Mouse (Mus musculus) midbrain, embryonic 12.5 days (tissue): ENCODE results near the gene Zcchc24. TPM values are rescaled to one million over a fixed set of nuclear protein-coding genes. Genes with fewer than 3 reads are reported as not detected.

ENCODE experiments used
- ATAC-seq: fragments of 200-750 bp; cut with Nextera tagmentation; 2 replicates; pipeline ENCODE4 v1.8.0; 2017; ENCODE audit warnings: low read depth, moderate TSS enrichment, moderate library complexity; ENCODE audit not compliant: low FRiP score
- H3K27ac ChIP-seq: fragments of 300-500 bp; sonication (generic); replicated peaks from 2 replicates; pipeline ENCODE4 v1.5.1; 2016; ENCODE audit warnings: mild to moderate bottlenecking
- H3K27me3 ChIP-seq: fragments of 300-500 bp; sonication (generic); 2 replicates; pipeline ENCODE4 v1.6.1; 2016; ENCODE audit warnings: mild to moderate bottlenecking
- H3K36me3 ChIP-seq: fragments of 300-500 bp; sonication (generic); 2 replicates; pipeline ENCODE4 v1.6.1; 2016
- H3K4me1 ChIP-seq: fragments of 300-500 bp; sonication (generic); 2 replicates; pipeline ENCODE4 v1.6.1; 2016
- H3K4me2 ChIP-seq: fragments of 300-500 bp; sonication (generic); replicated peaks from 2 replicates; pipeline ENCODE4 v1.6.1; 2016; ENCODE audit warnings: mild to moderate bottlenecking, moderate library complexity
- H3K4me3 ChIP-seq: fragments of 300-500 bp; sonication (generic); 2 replicates; pipeline ENCODE4 v1.5.1; 2016; ENCODE audit warnings: mild to moderate bottlenecking
- H3K9ac ChIP-seq: fragments of 300-500 bp; sonication (generic); replicated peaks from 2 replicates; pipeline ENCODE4 v1.6.1; 2016; ENCODE audit warnings: mild to moderate bottlenecking, moderate library complexity
- H3K9me3 ChIP-seq: fragments of 300-500 bp; sonication (generic); 2 replicates; pipeline ENCODE4 v1.6.1; 2016; ENCODE audit warnings: mild to moderate bottlenecking
- WGBS: fragments of 180-500 bp; shearing (Covaris S2); methylation state at CpG from one replicate; pipeline ENCODE4 v1.1.7; 2016; 5-methylcytosine and 5-hydroxymethylcytosine counted together
- polyA plus RNA-seq: library from polyadenylated mRNA; unstranded; fragments of >200 nt; fragmentation: Nextera tagmentation; extraction: Ambion mirVana; gene quantifications from 2 replicates; pipeline ENCODE4 v1.2.1, GENCODE M21; 2016

The Zcchc24 gene
- polyA plus RNA-seq, 1 experiment from 2014 or later = 20.7 TPM

DNA sequence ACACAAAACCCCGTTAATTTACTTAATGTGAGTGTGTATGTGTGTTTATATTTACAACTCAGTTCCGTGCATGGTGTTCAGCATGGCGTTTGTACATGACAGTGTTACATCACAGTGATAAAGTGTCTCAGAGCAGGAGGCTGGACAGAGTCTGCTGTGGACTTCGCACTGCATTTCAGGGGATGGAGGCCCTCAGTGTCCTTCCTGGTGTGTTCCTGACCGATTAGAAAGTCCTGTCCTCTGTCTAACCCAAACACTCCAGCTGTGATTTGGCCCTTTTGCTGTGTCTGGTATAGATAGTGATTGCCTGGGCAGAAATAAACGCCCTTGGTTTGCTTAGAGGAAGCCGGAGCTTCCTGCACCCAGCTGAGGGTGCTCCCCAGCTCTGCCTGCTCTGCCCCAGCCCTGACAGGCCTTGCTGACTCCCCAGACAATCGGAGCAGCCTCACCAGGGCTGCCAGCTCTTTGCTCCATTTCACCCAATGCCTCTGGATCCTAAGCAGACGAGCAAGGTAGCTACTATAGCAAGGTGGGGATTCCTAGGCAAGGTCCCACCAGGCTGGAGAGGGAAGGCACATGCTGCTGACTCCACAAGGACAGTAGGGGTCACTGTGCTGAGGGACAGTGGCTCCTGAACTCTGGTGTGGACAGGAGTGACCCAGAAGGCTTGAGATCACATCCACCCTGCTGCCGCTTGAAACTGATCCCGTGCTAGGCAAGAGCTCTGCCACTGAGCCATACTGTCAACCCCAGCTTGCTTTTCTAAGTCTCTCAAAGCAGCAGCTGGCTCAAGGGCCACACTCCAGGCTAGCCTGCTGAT lies 23.3 kb downstream of the Zcchc24 start:
- ATAC-seq = no peak
- H3K9ac ChIP-seq = no peak overlapping the region
- no peaks in the 10 kb centered on the region for H3K9me3 ChIP-seq
- no peak overlapping the region for H3K4me3 ChIP-seq
- no peak overlapping the region for H3K27ac ChIP-seq
- no peak overlapping the region for H3K4me2 ChIP-seq
- H3K4me1 ChIP-seq = no peaks in the 10 kb centered on the region
- WGBS = 69% methylated on average over 11 of the region's 11 CpGs
- no peaks in the 10 kb centered on the region for H3K36me3 ChIP-seq
- no peaks in the 10 kb centered on the region for H3K27me3 ChIP-seq

DNA sequence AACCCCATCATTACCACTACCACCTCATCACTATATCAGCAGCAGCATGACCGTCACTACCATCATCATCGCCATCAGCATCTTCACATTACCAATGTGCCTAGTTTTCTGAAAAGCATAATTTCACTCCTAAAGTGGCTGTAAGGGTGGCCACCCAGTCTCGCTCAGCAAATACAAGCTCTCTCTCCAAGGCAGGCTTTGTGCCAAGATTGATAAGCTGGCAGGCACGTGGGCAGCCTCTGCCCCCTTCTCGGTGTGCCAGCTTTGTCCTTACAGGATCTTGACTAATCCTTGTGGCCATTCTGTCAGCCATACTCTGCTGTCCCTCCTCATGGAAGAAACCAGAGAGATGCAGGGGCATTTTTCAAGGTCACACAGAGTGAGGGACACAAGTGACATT lies 25.9 kb downstream of the Zcchc24 start:
- Histone ChIP-seq H3K36me3 (no peaks in the 10 kb centered on the region), H3K27ac (no peak overlapping the region), H3K4me1 (0 out of 2 replicates have a peak, but pooled peaks cover 5% of the 10 kb centered on the region), H3K4me2 (no peak overlapping the region), H3K9ac (no peak overlapping the region), H3K4me3 (no peak overlapping the region), H3K27me3 (no peaks in the 10 kb centered on the region), H3K9me3 (no peaks in the 10 kb centered on the region)
- WGBS = 94% methylated on average over 5 of the region's 5 CpGs
- ATAC-seq = no peak

DNA sequence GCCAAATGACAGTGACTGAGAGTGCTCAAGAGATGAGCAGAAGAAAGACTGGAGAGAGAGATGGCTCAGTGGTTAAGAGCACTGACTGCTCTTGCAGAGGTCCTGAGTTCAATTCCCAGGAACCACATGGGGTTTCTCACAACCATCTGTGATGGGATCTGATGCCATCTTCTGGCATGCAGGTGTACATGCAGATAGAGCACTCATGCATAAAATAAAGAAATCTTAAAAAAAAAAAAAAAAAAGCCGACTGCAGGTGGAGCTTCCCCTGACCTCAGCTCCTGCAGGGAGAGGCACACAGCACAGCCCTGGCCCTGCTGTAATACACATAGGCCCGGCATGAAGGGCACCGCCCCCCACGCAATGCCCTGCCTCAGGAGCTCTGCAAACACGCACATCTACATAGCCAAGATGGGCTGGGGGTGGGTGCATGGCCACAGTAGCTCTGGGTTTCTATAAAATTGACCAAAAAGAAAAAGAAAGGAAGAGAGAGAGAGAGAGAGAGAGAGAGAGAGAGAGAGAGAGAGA lies 26.9 kb downstream of the Zcchc24 start:
- H3K4me1 ChIP-seq = 0 out of 2 replicates have a peak, but pooled peaks cover 5% of the 10 kb centered on the region
- 72% methylated on average over 5 of the region's 5 CpGs for WGBS

DNA sequence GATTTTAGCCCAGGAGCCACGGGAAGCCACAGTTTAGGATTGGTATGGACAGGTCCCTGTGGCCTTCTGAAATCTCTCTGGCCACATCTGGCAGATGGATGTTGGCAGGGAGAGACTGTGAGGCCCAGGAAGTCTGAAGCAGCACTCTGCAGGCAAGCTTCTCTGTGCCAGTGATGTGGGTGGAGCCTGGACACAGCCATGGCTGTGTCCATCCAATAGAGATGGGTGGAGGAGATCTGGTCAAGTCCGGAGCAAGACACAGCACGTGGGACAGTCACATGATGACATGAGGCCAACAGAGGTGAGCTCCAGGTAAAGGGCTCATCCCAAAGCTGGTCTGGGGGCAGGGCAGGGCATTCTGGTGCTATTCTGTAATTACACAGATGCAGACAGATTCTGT lies 27.6 kb downstream of the Zcchc24 start:
- H3K4me1 ChIP-seq = 0 out of 2 replicates have a peak, but pooled peaks cover 5% of the 10 kb centered on the region
- H3K36me3 ChIP-seq = no peaks in the 10 kb centered on the region
- no peaks in the 10 kb centered on the region for H3K9me3 ChIP-seq
- 79% methylated on average over 3 of the region's 3 CpGs for WGBS
- no peaks in the 10 kb centered on the region for H3K27me3 ChIP-seq
- no peak overlapping the region for H3K9ac ChIP-seq
- no peak for ATAC-seq
- H3K4me2 ChIP-seq = no peak overlapping the region
- H3K27ac ChIP-seq = no peak overlapping the region
- no peak overlapping the region for H3K4me3 ChIP-seq

More for the DNA sequence above, 26.9 kb downstream of the Zcchc24 start:
- Histone ChIP-seq H3K9ac (no peak overlapping the region), H3K4me2 (no peak overlapping the region), H3K27ac (no peak overlapping the region), H3K4me3 (no peak overlapping the region), H3K27me3 (no peaks in the 10 kb centered on the region), H3K36me3 (no peaks in the 10 kb centered on the region), H3K9me3 (no peaks in the 10 kb centered on the region)
- no peak for ATAC-seq

DNA sequence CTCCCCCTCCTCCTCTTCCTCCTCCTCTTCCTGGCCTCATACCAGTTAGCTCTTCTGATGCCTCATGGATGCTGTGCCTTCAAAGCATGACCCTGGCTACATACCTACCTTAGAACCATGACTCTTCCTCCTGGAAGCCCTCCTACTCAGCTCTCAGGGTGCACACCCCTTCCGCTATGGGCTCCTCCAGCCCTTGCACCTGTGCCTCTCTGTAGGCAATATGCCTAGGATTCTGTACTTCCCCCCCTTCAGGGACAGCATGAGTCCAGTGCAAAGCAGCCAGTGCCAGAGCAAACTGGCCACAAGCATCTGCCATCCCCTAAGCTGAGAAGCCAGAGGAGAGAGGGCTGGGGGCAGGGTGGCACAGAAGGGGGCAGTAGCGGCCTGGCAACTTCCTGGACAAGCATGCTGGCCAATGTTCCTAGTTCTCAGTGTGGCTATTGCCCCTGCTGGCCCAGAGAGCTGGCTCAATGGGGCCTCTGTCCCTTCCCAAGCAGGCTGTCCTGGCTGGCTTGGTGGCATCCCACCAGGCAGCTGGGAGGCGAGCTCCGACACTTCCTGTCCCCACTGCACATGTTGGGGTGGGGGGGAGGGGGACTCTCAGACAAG lies 28.8 kb downstream of the Zcchc24 start:
- 74% methylated on average over 4 of the region's 4 CpGs for WGBS
- no peak for ATAC-seq
- Histone ChIP-seq H3K9me3 (no peaks in the 10 kb centered on the region), H3K4me2 (no peak overlapping the region), H3K4me3 (no peak overlapping the region), H3K36me3 (no peaks in the 10 kb centered on the region), H3K4me1 (peaks cover 12% of the 10 kb centered on the region), H3K9ac (no peak overlapping the region), H3K27ac (no peak overlapping the region), H3K27me3 (no peaks in the 10 kb centered on the region)

DNA sequence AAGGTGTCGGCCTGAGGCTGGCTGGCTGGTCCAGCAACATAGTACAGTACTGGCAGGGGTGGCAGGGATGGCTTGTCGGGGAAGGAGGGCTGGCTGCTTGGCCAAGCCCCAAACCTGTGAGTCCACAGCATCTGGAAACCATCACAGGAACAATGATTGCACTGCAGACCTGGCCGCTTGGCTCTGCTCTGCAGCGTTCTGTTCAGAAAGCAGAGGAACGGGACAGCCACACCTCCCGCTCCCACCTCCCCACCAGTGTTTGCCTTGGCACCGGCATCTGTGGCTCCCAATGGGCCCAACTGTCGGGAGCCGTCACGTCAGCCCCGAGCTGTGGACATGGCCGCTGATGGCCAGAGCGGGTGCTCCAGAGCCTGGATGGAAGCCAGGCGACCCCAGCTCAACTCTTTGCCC lies 30.2 kb downstream of the Zcchc24 start:
- Histone ChIP-seq H3K9ac (no peak overlapping the region), H3K27ac (no peak overlapping the region), H3K9me3 (no peaks in the 10 kb centered on the region), H3K27me3 (no peaks in the 10 kb centered on the region), H3K4me1 (peaks cover 21% of the 10 kb centered on the region), H3K36me3 (no peaks in the 10 kb centered on the region), H3K4me3 (no peak overlapping the region), H3K4me2 (no peak overlapping the region)
- 72% methylated on average over 14 of the region's 14 CpGs for WGBS
- no peak for ATAC-seq

DNA sequence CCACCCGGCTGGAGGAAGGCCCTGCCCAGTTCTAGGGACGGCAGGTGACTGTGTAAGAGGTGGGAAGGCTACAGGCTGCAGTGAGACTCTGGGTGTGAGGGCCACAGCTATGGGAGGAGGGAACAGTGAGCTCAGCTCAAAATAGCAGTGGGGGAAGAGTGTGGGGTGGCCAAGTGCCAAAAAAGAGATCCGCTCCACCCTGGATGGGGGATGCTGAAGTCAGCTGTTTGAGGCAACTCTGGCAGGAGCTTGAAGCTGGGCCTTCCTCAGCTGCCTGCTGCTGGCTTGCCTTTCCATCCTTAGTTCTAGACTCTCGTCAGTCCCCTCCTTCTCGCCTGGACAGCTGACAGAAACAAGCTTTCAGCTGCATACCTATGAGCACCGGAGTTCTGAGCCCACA lies 32.2 kb downstream of the Zcchc24 start:
- H3K9ac ChIP-seq = no peak overlapping the region
- H3K4me2 ChIP-seq = no peak overlapping the region
- WGBS = 83% methylated on average over 6 of the region's 6 CpGs
- no peaks in the 10 kb centered on the region for H3K27me3 ChIP-seq
- no peaks in the 10 kb centered on the region for H3K9me3 ChIP-seq
- H3K4me1 ChIP-seq = peaks cover 21% of the 10 kb centered on the region
- H3K36me3 ChIP-seq = no peaks in the 10 kb centered on the region
- H3K27ac ChIP-seq = no peak overlapping the region
- ATAC-seq = no peak
- H3K4me3 ChIP-seq = no peak overlapping the region

DNA sequence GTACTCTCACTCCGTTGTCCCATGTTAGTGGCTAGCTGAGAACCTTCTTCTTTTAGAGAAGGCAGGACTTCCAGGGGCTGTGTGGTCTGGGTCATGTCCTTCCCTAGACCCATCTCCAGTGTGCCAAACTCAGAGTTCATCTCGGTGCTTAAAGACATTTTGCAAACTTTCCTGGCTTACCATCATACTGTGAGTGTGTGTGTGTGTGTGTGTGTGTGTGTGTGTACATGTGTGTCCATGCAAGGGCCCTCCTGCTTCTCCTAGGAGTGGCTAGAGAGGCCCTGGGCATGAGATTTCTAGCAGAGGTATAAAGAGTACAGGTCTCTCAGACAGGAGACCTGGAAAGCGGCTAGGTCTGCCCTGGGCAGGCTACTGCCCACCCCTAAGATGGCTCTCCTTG lies 32.7 kb downstream of the Zcchc24 start:
- peaks cover 21% of the 10 kb centered on the region for H3K4me1 ChIP-seq
- H3K9ac ChIP-seq = no peak overlapping the region
- no peak for ATAC-seq
- H3K9me3 ChIP-seq = no peaks in the 10 kb centered on the region
- H3K27ac ChIP-seq = no peak overlapping the region
- no peaks in the 10 kb centered on the region for H3K36me3 ChIP-seq
- 82% methylated on average over 3 of the region's 3 CpGs for WGBS
- H3K4me2 ChIP-seq = no peak overlapping the region
- no peaks in the 10 kb centered on the region for H3K27me3 ChIP-seq
- no peak overlapping the region for H3K4me3 ChIP-seq

DNA sequence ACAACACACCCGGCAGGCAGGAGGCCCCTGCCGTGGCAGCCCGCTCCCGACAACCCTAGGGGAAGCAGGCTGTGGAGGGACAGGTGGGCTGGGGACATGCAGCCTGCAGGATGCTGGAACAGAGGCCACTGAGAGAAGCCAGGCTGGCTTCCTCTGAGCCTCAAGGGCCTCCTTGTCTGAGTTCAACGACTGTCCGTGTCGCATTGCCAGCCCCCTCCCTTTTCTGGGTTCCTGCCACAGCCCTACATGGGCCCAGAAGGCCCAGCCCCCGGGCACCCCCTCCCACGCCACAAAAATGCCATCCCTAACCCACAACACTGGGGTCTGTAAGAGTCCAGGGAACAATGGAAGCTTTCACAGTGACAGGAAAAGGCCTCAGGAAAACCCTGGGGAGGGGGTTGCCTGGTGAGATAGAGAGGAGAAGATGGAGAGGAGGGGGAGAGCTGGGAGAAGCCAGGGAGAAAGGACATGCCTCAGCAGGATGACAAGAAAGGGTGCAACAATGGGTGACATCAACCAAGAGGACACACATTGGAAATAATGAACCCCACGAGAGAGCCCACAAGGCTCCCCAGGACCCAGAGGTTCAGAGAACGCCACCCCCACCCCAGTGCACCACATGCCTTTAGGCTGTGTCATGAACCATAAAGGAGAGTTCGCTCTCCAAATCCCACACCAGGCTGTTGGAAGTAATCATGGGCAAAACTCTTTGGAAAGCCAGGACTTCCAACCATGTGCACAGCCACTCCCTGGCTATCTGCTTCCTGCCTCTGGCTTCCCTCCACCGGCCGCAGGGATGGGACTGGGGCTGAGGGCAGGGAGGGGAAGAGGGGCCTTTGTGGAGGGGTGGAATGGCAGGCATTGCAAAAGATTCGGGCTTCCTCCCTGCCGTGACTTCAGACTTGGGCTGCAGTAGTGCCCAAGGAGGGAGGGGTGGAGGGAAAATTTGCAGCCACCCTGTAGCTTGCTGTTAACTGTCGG lies 33.8 kb downstream of the Zcchc24 start:
- no peak overlapping the region for H3K4me3 ChIP-seq
- H3K27me3 ChIP-seq = no peaks in the 10 kb centered on the region
- H3K36me3 ChIP-seq = no peaks in the 10 kb centered on the region
- no peaks in the 10 kb centered on the region for H3K9me3 ChIP-seq
- peaks cover 18% of the 10 kb centered on the region for H3K4me1 ChIP-seq
- peak overlapping the region; percentile 15; the same call in 1 of the 2 replicates for H3K9ac ChIP-seq
- H3K27ac ChIP-seq = peak overlapping the region; percentile 39
- H3K4me2 ChIP-seq = no peak overlapping the region
- 41% methylated on average over 17 of the region's 17 CpGs for WGBS
- ATAC-seq = peak; percentile 30; the same call in 1 of the 2 replicates

DNA sequence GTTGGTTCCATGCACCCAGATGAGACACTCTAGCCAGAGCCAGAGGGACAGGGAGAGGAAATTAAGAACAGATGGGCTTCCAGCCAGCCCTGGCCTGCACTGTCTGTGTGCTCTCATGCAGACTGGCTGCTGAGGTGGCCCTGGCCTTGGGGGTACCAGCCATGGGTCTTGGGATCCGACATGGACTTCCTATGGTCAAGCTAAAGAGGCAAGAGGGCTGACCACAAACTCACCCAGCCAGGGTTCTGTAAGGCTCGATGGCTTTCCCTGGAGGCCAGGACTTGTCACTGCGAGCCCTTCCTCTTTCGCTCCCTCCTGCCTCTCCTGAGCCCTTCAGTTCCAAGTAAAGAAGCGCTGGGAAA lies 41.7 kb downstream of the Zcchc24 start:
- H3K9ac ChIP-seq = no peak overlapping the region

DNA sequence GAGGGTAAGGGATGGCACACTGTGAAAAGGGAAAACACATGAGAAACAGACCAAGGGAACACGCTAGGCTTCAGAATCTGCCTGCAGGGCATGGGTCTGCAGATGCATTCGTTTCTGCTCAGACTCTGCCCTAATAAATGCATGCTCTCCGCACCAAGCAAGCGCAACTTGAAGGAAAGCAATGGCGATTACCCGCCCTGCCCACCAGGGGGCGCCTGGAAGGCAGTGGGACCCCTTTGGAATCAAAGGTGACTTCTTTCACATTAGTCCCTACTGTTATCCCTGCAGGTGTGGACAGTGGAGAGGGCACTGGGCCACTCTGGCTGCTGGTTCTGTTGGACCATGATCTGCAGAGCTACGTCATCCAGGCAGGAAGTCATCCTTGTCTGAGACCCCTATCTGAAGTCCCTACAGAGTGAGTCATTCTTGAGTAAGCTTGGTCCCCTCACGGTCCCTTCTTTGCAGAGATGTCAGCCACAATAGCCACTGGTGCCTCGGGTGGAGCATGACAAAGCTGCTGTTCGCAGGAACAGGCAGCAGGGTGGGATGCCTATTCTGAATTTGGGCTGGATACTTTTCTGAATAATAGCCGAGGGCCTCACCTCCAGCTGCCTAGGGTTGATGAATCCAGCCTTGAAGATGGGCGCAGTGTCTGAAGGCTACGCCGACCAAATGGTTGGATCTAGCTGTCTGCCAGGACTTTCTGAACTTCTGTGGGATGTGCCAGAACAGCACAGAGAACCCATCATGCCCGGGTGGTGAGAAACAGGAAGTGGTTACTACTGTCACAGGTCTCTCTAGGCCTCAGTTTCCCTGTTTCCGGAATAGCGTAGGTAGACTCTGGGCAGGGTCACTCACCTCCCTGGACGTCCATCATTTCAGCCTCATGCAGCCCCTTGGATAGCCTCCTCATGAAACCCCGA lies 42.4 kb downstream of the Zcchc24 start:
- H3K4me2 ChIP-seq = no peak overlapping the region
- no peaks in the 10 kb centered on the region for H3K36me3 ChIP-seq
- H3K4me3 ChIP-seq = no peak overlapping the region
- peaks cover 10% of the 10 kb centered on the region; the same call in 1 of the 2 replicates for H3K4me1 ChIP-seq
- no peak overlapping the region for H3K9ac ChIP-seq
- no peaks in the 10 kb centered on the region for H3K9me3 ChIP-seq
- WGBS = 57% methylated on average over 20 of the region's 20 CpGs
- no peak overlapping the region for H3K27ac ChIP-seq
- ATAC-seq = no peak
- H3K27me3 ChIP-seq = no peaks in the 10 kb centered on the region

More for the DNA sequence above, 41.7 kb downstream of the Zcchc24 start:
- 60% methylated on average over 5 of the region's 5 CpGs for WGBS
- H3K4me2 ChIP-seq = no peak overlapping the region
- no peak for ATAC-seq
- no peak overlapping the region for H3K27ac ChIP-seq
- no peaks in the 10 kb centered on the region for H3K36me3 ChIP-seq
- no peak overlapping the region for H3K4me3 ChIP-seq
- no peaks in the 10 kb centered on the region for H3K27me3 ChIP-seq
- no peaks in the 10 kb centered on the region for H3K9me3 ChIP-seq
- H3K4me1 ChIP-seq = peaks cover 10% of the 10 kb centered on the region; the same call in 1 of the 2 replicates
